Mouse (Mus musculus) heart, adult 9 months (tissue): ENCODE data around the gene Ak3.

Experiments
- DNase-seq, 2 experiments: peaks; one replicate each; pipeline ENCODE4 v3.0.0; 2022; ENCODE audit warnings: low spot score in 2 of 2

Gene Ak3

GRCm38 (mm10) chr19:29047334-29048170 lies at the start of gene Ak3:
Gene Ak3 (minus strand): TSS chr19:29047961.
- DNase-seq = peak; percentile 85 to 87

GRCm38 (mm10) chr19:29092194-29092593 lies 44.4 kb upstream of the Ak3 start:
- no peak for DNase-seq

- DNase-seq = no peak
Observed at GRCm38 (mm10) chr19:29088628-29089027, 40.9 kb upstream of the Ak3 start.

GRCm38 (mm10) chr19:29074802-29075201 lies 27.0 kb upstream of the Ak3 start:
- peak in 1 of 2 experiments; percentile 46 for DNase-seq

GRCm38 (mm10) chr19:29069195-29069594 lies 21.4 kb upstream of the Ak3 start:
- no peak for DNase-seq

- DNase-seq = peak; percentile 90 to 92
Observed at GRCm38 (mm10) chr19:29066981-29067471, 19.3 kb upstream of the Ak3 start.

- DNase-seq = peak; percentile 69 to 70
Observed at GRCm38 (mm10) chr19:29064451-29065102, 16.8 kb upstream of the Ak3 start.

- DNase-seq = peak; percentile 86 to 92
Observed at GRCm38 (mm10) chr19:29063577-29064363, 16.0 kb upstream of the Ak3 start.

- DNase-seq = no peak
Observed at GRCm38 (mm10) chr19:29063009-29063408, 15.2 kb upstream of the Ak3 start.

GRCm38 (mm10) chr19:29060299-29060698 lies 12.5 kb upstream of the Ak3 start:
- no peak for DNase-seq

- no peak for DNase-seq
Observed at GRCm38 (mm10) chr19:29059688-29060087, 11.9 kb upstream of the Ak3 start.

GRCm38 (mm10) chr19:29058741-29059140 lies 11.0 kb upstream of the Ak3 start:
- no peak for DNase-seq

GRCm38 (mm10) chr19:29055469-29055868 lies 7.7 kb upstream of the Ak3 start:
- no peak for DNase-seq

- no peak for DNase-seq
Observed at GRCm38 (mm10) chr19:29054594-29054993, 6.8 kb upstream of the Ak3 start.

- no peak for DNase-seq
Observed at GRCm38 (mm10) chr19:29052786-29053185, 5.0 kb upstream of the Ak3 start.

- no peak for DNase-seq
Observed at GRCm38 (mm10) chr19:29050186-29050980, 2.6 kb upstream of the Ak3 start.

GRCm38 (mm10) chr19:29049401-29050075 lies 1.8 kb upstream of the Ak3 start:
- no peak for DNase-seq

- peak in 1 of 2 experiments; percentile 19 for DNase-seq
Observed at GRCm38 (mm10) chr19:29046961-29047333, 814 bp downstream of the Ak3 start.

- no peak for DNase-seq
Observed at GRCm38 (mm10) chr19:29045956-29046650, 1.7 kb downstream of the Ak3 start.

- DNase-seq = no peak
Observed at GRCm38 (mm10) chr19:29045369-29045768, 2.4 kb downstream of the Ak3 start.
